Mouse (Mus musculus) stomach, postnatal 0 days (tissue): ENCODE measurements around the gene Maff. TPM values are rescaled to one million over a fixed set of nuclear protein-coding genes. Genes with fewer than 3 reads are reported as not detected.
A peak's percentile ranks its signal among the peaks of the same experiment; 100 is the strongest.

ENCODE experiments used
- ATAC-seq: fragments of 200-750 bp; cut with Nextera tagmentation; 2 replicates; pipeline ENCODE4 v1.8.0; 2017; ENCODE audit not compliant: low FRiP score, low TSS enrichment
- DNase-seq: peaks from one replicate; pipeline ENCODE4 v3.0.0-alpha.2; 2016; ENCODE audit warnings: low spot score
- H3K27ac ChIP-seq: fragments of 300-500 bp; sonication (generic); replicated peaks from 2 replicates; pipeline ENCODE4 v1.5.1; 2014; ENCODE audit warnings: mild to moderate bottlenecking, control low read depth
- H3K27me3 ChIP-seq: fragments of 300-500 bp; sonication (generic); 2 replicates; pipeline ENCODE4 v1.6.1; 2014; ENCODE audit warnings: low read length; ENCODE audit not compliant: control insufficient read depth, insufficient read depth
- H3K36me3 ChIP-seq: fragments of 300-500 bp; sonication (generic); 2 replicates; pipeline ENCODE4 v1.6.1; 2014; ENCODE audit warnings: low read length, mixed read lengths; ENCODE audit not compliant: control insufficient read depth, insufficient read depth
- H3K4me1 ChIP-seq: fragments of 300-500 bp; sonication (generic); replicated peaks from 2 replicates; pipeline ENCODE4 v1.6.1; 2014; ENCODE audit warnings: antibody characterized with exemption; ENCODE audit not compliant: control insufficient read depth, insufficient read depth
- H3K4me2 ChIP-seq: fragments of 300-500 bp; sonication (generic); replicated peaks from 2 replicates; pipeline ENCODE4 v1.6.1; 2014; ENCODE audit warnings: low read depth, mild to moderate bottlenecking, control low read depth, moderate library complexity
- H3K4me3 ChIP-seq: fragments of 300-500 bp; sonication (generic); 2 replicates; pipeline ENCODE4 v1.5.1; 2014; ENCODE audit warnings: low read depth, low read length, control low read depth
- H3K9ac ChIP-seq: fragments of 300-500 bp; sonication (generic); 2 replicates; pipeline ENCODE4 v1.6.1; 2014; ENCODE audit warnings: mild to moderate bottlenecking, low read length, control low read depth, mixed read lengths
- H3K9me3 ChIP-seq: fragments of 300-500 bp; sonication (generic); 2 replicates; pipeline ENCODE4 v1.6.1; 2016; ENCODE audit warnings: low read length; ENCODE audit not compliant: control insufficient read depth
- CTCF ChIP-seq: IDR thresholded peaks from 2 replicates; pipeline ENCODE4 v1.5.1; 2016; ENCODE audit warnings: antibody characterized with exemption, low read depth, mild to moderate bottlenecking, moderate library complexity
- EP300 ChIP-seq: optimal IDR thresholded peaks from 2 replicates; pipeline ENCODE3; 2016; ENCODE audit warnings: antibody characterized with exemption
- WGBS: fragments of 180-500 bp; shearing (Covaris S2); extraction: QIAGEN DNeasy Blood & Tissue Kit; methylation state at CpG from one replicate; pipeline ENCODE4 v1.1.7; 2014; 5-methylcytosine and 5-hydroxymethylcytosine counted together
- polyA plus RNA-seq: library from polyadenylated mRNA; unstranded; fragments of >200 nt; fragmentation: Nextera tagmentation; extraction: Ambion mirVana; gene quantifications from 2 replicates; pipeline ENCODE4 v1.2.1, GENCODE M21; 2015

Maff gene
- polyA plus RNA-seq, 1 experiment from 2014 or later = 11.9 TPM

DNA sequence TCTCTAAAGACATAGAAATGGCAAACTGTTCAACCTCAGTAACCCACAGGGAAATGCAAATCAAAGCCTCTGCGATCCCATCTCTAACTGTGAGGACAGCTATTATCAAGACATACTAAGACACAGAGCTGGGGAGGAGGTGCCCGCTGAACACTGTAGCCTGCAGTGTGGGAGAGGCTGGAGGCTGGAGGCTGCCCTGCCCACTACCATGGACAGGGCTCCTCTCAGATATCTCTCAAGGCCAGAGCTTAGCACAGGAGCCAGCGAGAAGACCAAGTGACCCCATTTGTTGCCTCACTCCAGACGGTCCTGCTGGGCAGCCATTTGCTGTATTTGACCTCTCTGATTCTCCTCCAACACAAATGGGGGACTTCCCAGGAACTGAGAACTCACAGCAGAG lies 38.6 kb upstream of the Maff start:
- 55% methylated on average over 4 of the region's 4 CpGs for WGBS
- TF ChIP-seq CTCF = no peak
- no peak for TF ChIP-seq EP300
- Histone ChIP-seq H3K27ac (no peak overlapping the region), H3K4me3 (no peak overlapping the region), H3K9me3 (no peaks in the 10 kb centered on the region), H3K27me3 (no peaks in the 10 kb centered on the region), H3K36me3 (no peaks in the 10 kb centered on the region; the same call in 1 of the 2 replicates), H3K9ac (no peak overlapping the region), H3K4me1 (no peaks in the 10 kb centered on the region), H3K4me2 (no peak overlapping the region)
- DNase-seq (no peak), ATAC-seq (no peak)

DNA sequence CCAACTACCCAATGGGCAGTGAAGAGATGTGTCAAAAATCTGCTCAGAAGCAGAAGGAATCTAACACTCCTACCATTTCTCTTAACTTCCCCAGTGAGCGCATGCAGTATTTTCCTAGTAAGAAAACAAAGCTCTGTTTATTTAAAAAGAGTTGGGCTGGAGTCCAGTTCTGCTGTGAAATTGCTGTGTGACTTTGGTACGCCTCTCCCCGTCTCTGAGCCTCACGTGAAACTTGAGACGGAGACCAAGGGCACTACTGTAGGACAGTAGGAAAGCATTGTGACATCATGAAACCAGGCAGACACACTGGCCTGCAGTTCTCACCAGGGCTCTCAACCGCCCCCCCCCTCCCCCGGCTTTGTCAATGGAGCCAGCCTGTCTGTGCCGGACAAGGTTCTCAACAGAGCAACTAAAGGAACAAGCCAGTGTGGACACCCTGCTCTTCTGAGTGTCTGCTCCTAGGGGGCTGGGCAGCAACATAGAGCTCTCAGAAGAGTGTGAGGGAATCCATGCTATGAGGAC lies 32.5 kb upstream of the Maff start:
- 65% methylated on average over 8 of the region's 8 CpGs for WGBS
- Histone ChIP-seq H3K9me3 (no peaks in the 10 kb centered on the region), H3K27me3 (no peaks in the 10 kb centered on the region), H3K27ac (no peak overlapping the region), H3K4me1 (no peaks in the 10 kb centered on the region), H3K9ac (no peak overlapping the region), H3K36me3 (no peaks in the 10 kb centered on the region; the same call in 1 of the 2 replicates), H3K4me2 (no peak overlapping the region), H3K4me3 (no peak overlapping the region)
- TF ChIP-seq CTCF (no peak), EP300 (no peak)
- ATAC-seq = peak; percentile 43
- no peak for DNase-seq

DNA sequence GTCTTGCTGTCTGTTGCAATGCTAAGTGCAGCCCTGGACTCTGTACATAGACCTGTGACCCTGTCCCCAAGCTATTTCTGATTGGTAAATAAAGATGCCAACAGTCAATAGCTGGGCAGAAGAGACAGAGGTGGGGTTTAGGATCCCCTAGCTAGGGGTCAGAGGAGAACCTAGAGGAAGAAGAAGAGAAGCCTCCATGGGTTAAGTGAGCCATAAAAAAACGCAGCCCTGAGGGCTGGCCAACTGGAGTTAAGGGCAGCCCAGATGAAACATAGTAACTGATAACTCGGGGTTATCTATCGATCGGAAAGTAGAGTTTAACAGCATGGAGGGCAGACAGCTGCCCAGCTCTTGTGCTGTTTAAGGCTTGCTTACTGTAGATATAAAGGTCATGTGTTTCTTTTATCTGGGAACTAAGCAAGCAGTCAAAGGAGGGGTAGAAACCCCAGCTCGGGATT lies 24.7 kb upstream of the Maff start:
- Histone ChIP-seq H3K4me1 (peaks cover 12% of the 10 kb centered on the region; the same call in 1 of the 2 replicates), H3K36me3 (no peaks in the 10 kb centered on the region), H3K4me2 (no peak overlapping the region), H3K4me3 (no peak overlapping the region), H3K9ac (no peak overlapping the region), H3K27ac (peak overlapping the region; percentile 84), H3K9me3 (no peaks in the 10 kb centered on the region), H3K27me3 (no peaks in the 10 kb centered on the region)
- 0 out of 2 replicates have a peak, but pooled peaks have one; percentile 28 for ATAC-seq
- WGBS = 45% methylated on average over 5 of the region's 5 CpGs
- no peak for DNase-seq
- TF ChIP-seq CTCF (no peak), EP300 (no peak)

DNA sequence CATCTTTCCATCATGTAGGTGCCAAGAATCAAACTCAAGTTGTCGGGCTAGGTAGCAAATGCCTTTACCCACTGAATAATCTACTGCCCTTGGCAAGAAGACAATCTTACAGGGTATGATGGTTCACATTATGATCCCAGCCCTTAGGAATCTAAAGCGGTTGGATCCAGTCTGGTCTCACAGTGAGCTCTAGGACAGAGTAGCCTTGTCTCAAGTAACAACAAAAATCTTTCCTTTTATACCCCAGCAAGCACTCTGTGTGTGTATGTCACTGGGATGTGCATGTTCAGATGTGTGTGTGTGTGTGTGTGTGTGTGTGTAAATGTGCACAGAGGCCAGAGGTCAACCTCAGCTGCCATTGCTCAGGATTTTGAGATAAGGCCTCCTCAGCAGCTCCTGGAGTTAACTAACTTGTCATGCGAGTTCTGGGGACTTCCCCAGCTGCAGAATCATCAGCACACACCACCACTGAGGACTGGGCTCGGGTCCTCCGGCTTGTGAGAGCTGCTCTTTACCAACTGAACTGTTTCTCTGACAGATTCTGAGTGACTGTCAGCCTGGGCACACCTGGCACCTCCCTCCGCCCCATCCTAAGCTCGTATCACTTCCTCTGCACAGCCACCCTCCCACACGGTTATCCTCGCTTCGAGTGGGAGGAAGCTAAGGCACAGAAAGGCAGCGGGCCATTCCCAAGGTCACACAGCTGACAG lies 24.0 kb upstream of the Maff start:
- H3K9ac ChIP-seq = no peak overlapping the region
- 40% methylated on average over 11 of the region's 11 CpGs for WGBS
- no peak overlapping the region for H3K4me3 ChIP-seq
- TF ChIP-seq CTCF (no peak), EP300 (no peak)
- peak; percentile 66 for DNase-seq
- H3K27ac ChIP-seq = peak overlapping the region; percentile 84
- H3K4me2 ChIP-seq = no peak overlapping the region
- peaks cover 13% of the 10 kb centered on the region for H3K4me1 ChIP-seq
- no peaks in the 10 kb centered on the region for H3K36me3 ChIP-seq
- peak; percentile 18; the same call in 1 of the 2 replicates for ATAC-seq
- H3K9me3 ChIP-seq = no peaks in the 10 kb centered on the region
- H3K27me3 ChIP-seq = no peaks in the 10 kb centered on the region

DNA sequence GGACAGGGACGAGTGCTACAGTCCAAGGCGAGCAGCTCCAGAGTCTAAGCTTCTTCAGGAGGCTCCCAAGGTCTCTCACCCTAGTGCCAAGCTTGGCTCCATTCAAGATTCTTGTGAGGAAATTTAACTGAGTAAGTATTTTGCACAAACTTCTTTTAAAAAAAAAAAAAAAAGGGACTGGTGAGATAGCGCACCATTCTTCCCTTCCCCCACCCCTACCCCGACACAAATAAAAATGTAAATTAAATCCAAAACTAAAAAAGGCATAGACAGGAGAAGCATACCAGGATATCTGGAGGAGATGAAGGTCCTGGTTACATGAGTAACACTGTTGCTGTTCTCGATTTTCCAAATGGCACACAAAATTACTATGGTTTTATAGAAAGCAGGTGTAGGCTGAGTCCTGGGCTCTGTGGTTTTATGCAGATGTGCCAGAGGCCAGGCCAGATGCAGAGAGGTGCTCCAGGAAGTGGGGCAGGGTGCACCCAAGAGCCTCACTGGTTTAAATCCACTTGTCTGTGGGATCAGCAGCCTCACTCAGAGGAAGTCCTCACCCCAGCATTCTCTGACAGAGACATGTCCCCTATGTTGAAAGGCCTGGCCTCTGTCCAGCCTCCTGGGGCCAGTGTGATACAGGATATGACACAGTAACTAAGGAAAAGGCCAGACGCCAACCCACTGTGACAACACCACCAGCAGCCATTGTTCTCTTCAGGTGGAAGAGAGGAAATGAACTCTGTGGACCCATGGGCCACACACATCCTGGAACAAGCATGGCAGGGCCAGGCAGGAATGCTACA lies 23.2 kb upstream of the Maff start:
- Histone ChIP-seq H3K4me2 (no peak overlapping the region), H3K27ac (peak overlapping the region; percentile 84), H3K9me3 (no peaks in the 10 kb centered on the region), H3K9ac (no peak overlapping the region), H3K4me1 (peaks cover 14% of the 10 kb centered on the region), H3K36me3 (no peaks in the 10 kb centered on the region), H3K27me3 (no peaks in the 10 kb centered on the region), H3K4me3 (no peak overlapping the region)
- DNase-seq (peak; percentile 60), ATAC-seq (peak; percentile 9)
- TF ChIP-seq EP300 (no peak), CTCF (no peak)
- 62% methylated on average over 6 of the region's 6 CpGs for WGBS

DNA sequence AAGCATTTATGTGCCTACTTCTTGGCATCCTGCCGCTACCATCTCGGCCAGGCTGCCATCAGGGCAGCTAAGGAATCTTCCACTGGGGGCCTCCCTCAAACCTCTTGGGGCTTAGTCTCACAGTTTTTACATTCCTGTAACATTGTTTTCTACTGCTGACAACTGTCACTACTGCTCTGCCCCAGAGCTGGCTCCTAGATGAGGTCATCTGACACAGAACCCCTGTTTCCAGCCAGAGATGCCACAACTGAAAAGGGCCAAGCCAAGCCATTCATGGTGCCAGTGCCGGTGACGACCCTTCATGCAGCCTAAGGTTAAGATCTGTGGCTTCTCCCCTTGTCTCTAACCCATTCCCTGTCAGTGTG lies 22.6 kb upstream of the Maff start:
- WGBS = 79% methylated on average over 4 of the region's 4 CpGs
- Histone ChIP-seq H3K9ac (no peak overlapping the region), H3K4me1 (peaks cover 14% of the 10 kb centered on the region), H3K4me2 (no peak overlapping the region), H3K27me3 (no peaks in the 10 kb centered on the region), H3K4me3 (no peak overlapping the region), H3K27ac (peak overlapping the region; percentile 84), H3K9me3 (no peaks in the 10 kb centered on the region), H3K36me3 (no peaks in the 10 kb centered on the region)
- TF ChIP-seq EP300 (no peak), CTCF (no peak)
- DNase-seq (no peak), ATAC-seq (no peak)
